Mouse (Mus musculus) intestine, postnatal 0 days (tissue): ENCODE results near the gene Lrig1. TPM values are rescaled to one million over a fixed set of nuclear protein-coding genes. Genes with fewer than 3 reads are reported as not detected.

ENCODE experiments used
- ATAC-seq: fragments of 200-750 bp; cut with Nextera tagmentation; 2 replicates; pipeline ENCODE4 v1.8.0; 2017; ENCODE audit warnings: mild to moderate bottlenecking, moderate TSS enrichment, moderate library complexity
- H3K27ac ChIP-seq: fragments of 300-500 bp; sonication (generic); 2 replicates; pipeline ENCODE4 v1.5.1; 2014; ENCODE audit warnings: mild to moderate bottlenecking, low read depth, low read length, moderate library complexity
- H3K27me3 ChIP-seq: fragments of 300-500 bp; sonication (generic); replicated peaks from 2 replicates; pipeline ENCODE4 v1.6.1; 2014; ENCODE audit warnings: low read length, mixed read lengths; ENCODE audit not compliant: control insufficient read depth, insufficient read depth
- H3K36me3 ChIP-seq: fragments of 300-500 bp; sonication (generic); 2 replicates; pipeline ENCODE4 v1.6.1; 2014; ENCODE audit warnings: mild to moderate bottlenecking, moderate library complexity; ENCODE audit not compliant: control insufficient read depth, insufficient read depth
- H3K4me1 ChIP-seq: fragments of 300-500 bp; sonication (generic); replicated peaks from 2 replicates; pipeline ENCODE4 v1.6.1; 2014; ENCODE audit warnings: antibody characterized with exemption, low read length, mixed read lengths; ENCODE audit not compliant: control insufficient read depth, insufficient read depth
- H3K4me2 ChIP-seq: fragments of 300-500 bp; sonication (generic); replicated peaks from 2 replicates; pipeline ENCODE4 v1.6.1; 2014; ENCODE audit warnings: low read depth, mild to moderate bottlenecking, moderate library complexity
- H3K4me3 ChIP-seq: fragments of 300-500 bp; sonication (generic); 2 replicates; pipeline ENCODE4 v1.5.1; 2014; ENCODE audit warnings: low read depth, low read length
- H3K9ac ChIP-seq: fragments of 300-500 bp; sonication (generic); 2 replicates; pipeline ENCODE4 v1.6.1; 2014; ENCODE audit warnings: mild to moderate bottlenecking, low read depth, low read length
- H3K9me3 ChIP-seq: fragments of 300-500 bp; sonication (generic); 2 replicates; pipeline ENCODE4 v1.6.1; 2016; ENCODE audit warnings: mixed run types; ENCODE audit not compliant: control insufficient read depth
- CTCF ChIP-seq: sonication (generic); IDR thresholded peaks from 2 replicates; pipeline ENCODE4 v1.5.1; 2016; ENCODE audit warnings: low read depth, mild to moderate bottlenecking, control low read depth, antibody characterized with exemption, moderate library complexity
- WGBS: fragments of 180-500 bp; shearing (Covaris S2); extraction: QIAGEN DNeasy Blood & Tissue Kit; methylation state at CpG from one replicate; pipeline ENCODE4 v1.1.7; 2014; 5-methylcytosine and 5-hydroxymethylcytosine counted together
- polyA plus RNA-seq: library from polyadenylated mRNA; unstranded; fragments of >200 nt; fragmentation: Nextera tagmentation; extraction: Ambion mirVana; gene quantifications from 2 replicates; pipeline ENCODE4 v1.2.1, GENCODE M21; 2015

Lrig1 gene
- polyA plus RNA-seq, 1 experiment from 2014 or later, result 13.4 TPM

- TF ChIP-seq CTCF, result no peak
- WGBS, result 76% methylated on average over 4 of the region's 4 CpGs
- H3K27ac ChIP-seq, result no peak overlapping the region
- no peak for ATAC-seq
- no peaks in the 10 kb centered on the region; the same call in 1 of the 2 replicates for H3K36me3 ChIP-seq
- H3K4me1 ChIP-seq, result 0 out of 2 replicates have a peak, but pooled peaks cover 3% of the 10 kb centered on the region
- H3K27me3 ChIP-seq, result no peaks in the 10 kb centered on the region
- no peak overlapping the region for H3K4me3 ChIP-seq
- H3K9me3 ChIP-seq, result no peaks in the 10 kb centered on the region
- no peak overlapping the region for H3K9ac ChIP-seq
- no peak overlapping the region for H3K4me2 ChIP-seq
These were observed 111.6 kb downstream of the Lrig1 start for GRCm38 (mm10) chr6:94588365-94588764.

DNA sequence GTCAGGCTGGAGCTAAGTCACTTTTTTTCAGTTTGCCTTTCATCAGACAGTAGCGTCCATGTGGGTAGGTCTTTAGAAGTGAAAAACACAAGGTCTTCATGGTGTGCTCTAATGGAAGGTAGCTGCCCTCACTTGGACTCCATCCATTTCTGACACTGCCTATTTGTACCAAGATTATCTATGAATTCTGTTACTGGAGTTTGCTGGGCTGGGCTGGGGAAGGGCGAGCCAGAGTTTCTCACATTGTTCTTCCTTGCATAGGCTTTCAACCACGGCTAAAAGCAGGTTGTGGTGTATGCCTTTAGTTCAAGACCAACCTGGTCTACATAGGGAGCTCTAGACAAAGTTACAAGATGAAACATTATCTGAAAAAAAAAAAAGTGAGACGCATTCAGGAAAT, 115.0 kb downstream of the Lrig1 start:
- no peaks in the 10 kb centered on the region for H3K4me1 ChIP-seq
- H3K4me3 ChIP-seq, result no peak overlapping the region
- whole genome bisulfite sequencing, result 87% methylated on average over 4 of the region's 4 CpGs
- no peak overlapping the region for H3K4me2 ChIP-seq
- ATAC-seq, result no peak
- no peak for TF ChIP-seq CTCF
- H3K9ac ChIP-seq, result no peak overlapping the region
- H3K36me3 ChIP-seq, result no peaks in the 10 kb centered on the region; the same call in 1 of the 2 replicates
- H3K27me3 ChIP-seq, result no peaks in the 10 kb centered on the region
- H3K9me3 ChIP-seq, result no peaks in the 10 kb centered on the region
- no peak overlapping the region for H3K27ac ChIP-seq

- Histone ChIP-seq H3K27ac (no peak overlapping the region), H3K9ac (no peak overlapping the region), H3K4me2 (no peak overlapping the region), H3K4me3 (no peak overlapping the region), H3K4me1 (no peaks in the 10 kb centered on the region), H3K9me3 (no peaks in the 10 kb centered on the region), H3K27me3 (no peaks in the 10 kb centered on the region), H3K36me3 (no peaks in the 10 kb centered on the region; the same call in 1 of the 2 replicates)
- WGBS, result 95% methylated on average over 9 of the region's 9 CpGs
- no peak for TF ChIP-seq CTCF
- no peak for ATAC-seq
These were observed 115.7 kb downstream of the Lrig1 start for GRCm38 (mm10) chr6:94584147-94584695.

GRCm38 (mm10) chr6:94582055-94582454, 117.9 kb downstream of the Lrig1 start:
- ATAC-seq, result no peak
- H3K4me1 ChIP-seq, result no peaks in the 10 kb centered on the region
- no peak for TF ChIP-seq CTCF
- no peak overlapping the region for H3K27ac ChIP-seq
- WGBS, result 77% methylated on average over 9 of the region's 9 CpGs
- no peaks in the 10 kb centered on the region for H3K9me3 ChIP-seq
- no peaks in the 10 kb centered on the region for H3K27me3 ChIP-seq
- no peak overlapping the region for H3K9ac ChIP-seq
- no peak overlapping the region for H3K4me2 ChIP-seq
- H3K36me3 ChIP-seq, result no peaks in the 10 kb centered on the region
- H3K4me3 ChIP-seq, result no peak overlapping the region

GRCm38 (mm10) chr6:94577991-94578390, 122.0 kb downstream of the Lrig1 start:
- 76% methylated on average over 8 of the region's 8 CpGs for WGBS
- H3K36me3 ChIP-seq, result no peaks in the 10 kb centered on the region

GRCm38 (mm10) chr6:94575526-94576166, 124.3 kb downstream of the Lrig1 start:
- Histone ChIP-seq H3K27ac (no peak overlapping the region), H3K4me3 (no peak overlapping the region), H3K4me2 (no peak overlapping the region), H3K9ac (no peak overlapping the region), H3K4me1 (no peaks in the 10 kb centered on the region), H3K9me3 (no peaks in the 10 kb centered on the region), H3K36me3 (no peaks in the 10 kb centered on the region), H3K27me3 (no peaks in the 10 kb centered on the region)
- 64% methylated on average over 9 of the region's 9 CpGs for WGBS
- no peak for TF ChIP-seq CTCF
- ATAC-seq, result no peak

More at GRCm38 (mm10) chr6:94577991-94578390, 122.0 kb downstream of the Lrig1 start:
- no peaks in the 10 kb centered on the region for H3K4me1 ChIP-seq
- H3K27me3 ChIP-seq, result no peaks in the 10 kb centered on the region
- no peak overlapping the region for H3K9ac ChIP-seq
- H3K4me2 ChIP-seq, result no peak overlapping the region
- ATAC-seq, result no peak
- no peak overlapping the region for H3K4me3 ChIP-seq
- H3K27ac ChIP-seq, result no peak overlapping the region
- TF ChIP-seq CTCF, result no peak
- no peaks in the 10 kb centered on the region for H3K9me3 ChIP-seq
